Mouse (Mus musculus) natural killer cell, adult 2 months (primary cell): ENCODE measurements around the gene Dmp1.

Source experiments
- DNase-seq, 2 experiments: peaks; one replicate each; pipeline ENCODE4 v3.0.0; 2022; ENCODE audit warnings: low spot score in 2 of 2

Gene Dmp1

GRCm38 (mm10) chr5:104202351-104202750, at the start of gene Dmp1:
TSS of gene Dmp1 (plus strand) at chr5:104202613.
- DNase-seq, result no peak

- DNase-seq, result no peak
These were observed 44.7 kb upstream of the Dmp1 start for GRCm38 (mm10) chr5:104157701-104158100.

GRCm38 (mm10) chr5:104158332-104159052, 43.9 kb upstream of the Dmp1 start:
- DNase-seq, result no peak

- DNase-seq, result no peak
These were observed 41.8 kb upstream of the Dmp1 start for GRCm38 (mm10) chr5:104160581-104160980.

- no peak for DNase-seq
These were observed 41.0 kb upstream of the Dmp1 start for GRCm38 (mm10) chr5:104161390-104161789.

GRCm38 (mm10) chr5:104163536-104163935, 38.9 kb upstream of the Dmp1 start:
- DNase-seq, result no peak

GRCm38 (mm10) chr5:104170412-104170811, 32.0 kb upstream of the Dmp1 start, which contains the start of gene Dspp:
TSS of gene Dspp (plus strand) at chr5:104170712.
- no peak for DNase-seq

- no peak for DNase-seq
These were observed 29.3 kb upstream of the Dmp1 start for GRCm38 (mm10) chr5:104173094-104173493.

- no peak for DNase-seq
These were observed 18.7 kb upstream of the Dmp1 start for GRCm38 (mm10) chr5:104183743-104184142.

- DNase-seq, result no peak
These were observed 15.1 kb upstream of the Dmp1 start for GRCm38 (mm10) chr5:104187281-104187680.

- DNase-seq, result no peak
These were observed 7.3 kb upstream of the Dmp1 start for GRCm38 (mm10) chr5:104195086-104195485.

GRCm38 (mm10) chr5:104201153-104201950, 1.1 kb upstream of the Dmp1 start:
- no peak for DNase-seq

GRCm38 (mm10) chr5:104212531-104212930, 10.1 kb downstream of the Dmp1 start:
- DNase-seq, result no peak

GRCm38 (mm10) chr5:104218926-104219325, 16.5 kb downstream of the Dmp1 start:
- DNase-seq, result no peak

- no peak for DNase-seq
These were observed 21.9 kb downstream of the Dmp1 start for GRCm38 (mm10) chr5:104224299-104224698.

GRCm38 (mm10) chr5:104224750-104225149, 22.3 kb downstream of the Dmp1 start:
- no peak for DNase-seq

GRCm38 (mm10) chr5:104228497-104228896, 26.1 kb downstream of the Dmp1 start:
- no peak for DNase-seq

GRCm38 (mm10) chr5:104236741-104237140, 34.3 kb downstream of the Dmp1 start:
- no peak for DNase-seq

- no peak for DNase-seq
These were observed 37.4 kb downstream of the Dmp1 start for GRCm38 (mm10) chr5:104239674-104240378.

GRCm38 (mm10) chr5:104244261-104244660, 41.8 kb downstream of the Dmp1 start:
- DNase-seq, result no peak

GRCm38 (mm10) chr5:104251811-104252210, 49.4 kb downstream of the Dmp1 start:
- DNase-seq, result no peak

- no peak for DNase-seq
These were observed 54.2 kb downstream of the Dmp1 start for GRCm38 (mm10) chr5:104256585-104256984.
